Mouse (Mus musculus) ES-E14 (cell line): ENCODE measurements around the gene Cmtm7. TPM values are rescaled to one million over a fixed set of nuclear protein-coding genes. Genes with fewer than 3 reads are reported as not detected.

Source experiments
- DNase-seq: peaks from one replicate; pipeline ENCODE4 v3.0.0-alpha.2; 2013; ENCODE audit warnings: low read depth, low spot score
- H3K27ac ChIP-seq: 2 replicates; pipeline ENCODE4 v1.5.1; 2012; ENCODE audit warnings: low read depth, mild to moderate bottlenecking, low read length, moderate library complexity, mixed read lengths; ENCODE audit not compliant: poor library complexity, insufficient read depth, severe bottlenecking
- H3K36me3 ChIP-seq: 2 replicates; pipeline ENCODE4 v1.6.1; 2012; ENCODE audit warnings: mild to moderate bottlenecking, low read length, moderate library complexity, mixed read lengths; ENCODE audit not compliant: control insufficient read depth, poor library complexity, insufficient read depth, severe bottlenecking
- H3K4me1 ChIP-seq, 2 experiments: fragments of 150-350 bp in 1 of 2; sonication (generic) in 1 of 2; 2 replicates each; pipeline ENCODE4 v1.6.1; 2012; ENCODE audit warnings: low read length in 2 of 2, mild to moderate bottlenecking in 1 of 2, mixed read lengths in 1 of 2; ENCODE audit not compliant: control insufficient read depth in 2 of 2, insufficient read depth in 2 of 2, poor library complexity in 1 of 2
- H3K4me3 ChIP-seq, 2 experiments: fragments of 150-350 bp in 1 of 2; sonication (generic) in 1 of 2; 2 replicates each; pipeline ENCODE4 v1.5.1; 2012; ENCODE audit warnings: low read length in 2 of 2, low read depth in 1 of 2, mild to moderate bottlenecking in 1 of 2, mixed read lengths in 1 of 2; ENCODE audit not compliant: insufficient read depth in 1 of 2, poor library complexity in 1 of 2, severe bottlenecking in 1 of 2
- H3K9ac ChIP-seq: 2 replicates; pipeline ENCODE4 v1.6.1; 2012; ENCODE audit warnings: low read depth, mild to moderate bottlenecking, low read length, mixed read lengths; ENCODE audit not compliant: poor library complexity, insufficient read depth, severe bottlenecking
- H3K9me3 ChIP-seq: fragments of 150-350 bp; sonication (generic); 2 replicates; pipeline ENCODE4 v1.6.1; 2012; ENCODE audit warnings: low read depth, mild to moderate bottlenecking, low read length; ENCODE audit not compliant: control insufficient read depth, insufficient read depth
- CHD2 ChIP-seq: IDR thresholded peaks from 2 replicates; pipeline ENCODE4 v1.6.1; 2014; ENCODE audit warnings: mild to moderate bottlenecking, low read depth, low read length, inconsistent platforms
- HCFC1 ChIP-seq: IDR thresholded peaks from 2 replicates; pipeline ENCODE4 v1.6.1; 2012; ENCODE audit warnings: low read length, inconsistent platforms, borderline replicate concordance; ENCODE audit not compliant: insufficient read depth
- MAFK ChIP-seq: IDR thresholded peaks from 2 replicates; pipeline ENCODE4 v1.6.1; 2014; ENCODE audit warnings: mild to moderate bottlenecking, low read depth, low read length, inconsistent platforms; ENCODE audit not compliant: insufficient read depth
- ZC3H11A ChIP-seq: IDR thresholded peaks from 2 replicates; pipeline ENCODE4 v1.6.1; 2012; ENCODE audit warnings: low read depth, mild to moderate bottlenecking, inconsistent platforms, low read length, borderline replicate concordance
- ZNF384 ChIP-seq: IDR thresholded peaks from 2 replicates; pipeline ENCODE4 v1.6.1; 2012; ENCODE audit warnings: low read depth, low read length, inconsistent platforms
- in situ Hi-C, 2 experiments: fragments of 600-800 bp; cut with MboI; formaldehyde crosslinking; loops; one replicate each; pipeline ENCODE4 v1.15.1; 2025; ENCODE audit warnings: low sequenced_read_pairs in 2 of 2, inconsistent platforms in 1 of 2; ENCODE audit not compliant: unreplicated experiment in 2 of 2
- total RNA-seq: library from RNA; depleted of rRNA; stranded (reverse); fragments of 300-350 nt; gene quantifications from 2 replicates; pipeline ENCODE4 v1.2.3, GENCODE M21; 2012

Gene Cmtm7
- total RNA-seq, 1 experiment = 75.1 TPM

DNA sequence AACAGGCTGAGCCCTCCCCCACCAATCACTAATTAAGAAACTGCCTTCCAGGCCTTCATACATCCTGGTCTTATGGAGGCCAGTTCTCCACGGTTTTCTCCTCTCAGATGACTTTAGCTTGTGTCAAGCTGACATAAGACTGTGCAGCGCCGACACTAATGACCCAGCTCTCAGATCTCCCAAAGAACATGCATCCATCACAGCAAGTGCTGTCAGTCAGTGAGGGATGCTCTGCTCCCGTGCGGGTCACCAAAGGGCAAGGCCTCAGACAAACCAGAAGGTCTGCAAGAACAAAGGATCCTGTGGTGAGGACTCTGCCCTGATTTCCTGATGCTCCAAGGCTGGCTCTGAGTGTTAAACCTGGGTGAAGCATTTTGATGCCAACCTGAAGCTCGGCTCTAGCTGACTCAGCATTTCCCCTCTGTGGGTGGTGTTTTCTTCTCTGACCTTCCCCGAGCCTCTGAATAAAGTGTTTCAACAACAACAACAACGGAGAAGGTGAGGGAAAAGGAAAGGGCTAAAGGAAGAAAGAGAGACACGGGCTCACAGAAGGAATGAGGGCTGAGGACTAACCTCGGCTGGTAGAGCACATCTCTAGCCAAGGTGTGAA lies 17.9 kb upstream of the Cmtm7 start:
- no peak overlapping the region for H3K9ac ChIP-seq
- H3K27ac ChIP-seq = no peak overlapping the region
- no peak for DNase-seq
- no peaks in the 10 kb centered on the region for H3K36me3 ChIP-seq
- in situ Hi-C loops = no loop called here
- H3K9me3 ChIP-seq = no peaks in the 10 kb centered on the region
- H3K4me3 ChIP-seq = no peak overlapping the region
- H3K4me1 ChIP-seq = peaks cover 2 to 4% of the 10 kb centered on the region in 2 experiments; a peak in 2 of 4 replicates
- TF ChIP-seq MAFK (peak; percentile 85), CHD2 (no peak)

DNA sequence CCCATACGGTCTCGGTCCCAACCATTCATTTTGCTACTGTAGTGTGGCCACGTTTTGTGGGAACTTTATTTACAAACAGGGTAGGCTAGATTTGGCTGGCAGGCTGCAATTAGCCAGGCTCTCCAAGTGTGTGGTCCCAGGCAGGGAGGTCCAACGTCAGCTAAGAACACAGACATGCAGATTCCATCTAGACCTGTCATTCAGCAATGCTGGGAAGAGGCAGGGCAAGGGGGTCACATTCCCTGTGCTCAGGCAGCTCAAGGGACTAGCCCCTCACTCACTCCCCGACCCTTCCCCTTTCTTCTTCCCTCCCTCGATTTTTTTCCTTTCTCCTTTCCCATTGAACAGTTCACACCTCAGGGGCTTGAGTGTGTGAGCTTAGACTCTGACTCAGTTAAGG lies 17.2 kb upstream of the Cmtm7 start:
- in situ Hi-C loops = no loop called here
- TF ChIP-seq HCFC1 (no peak), ZC3H11A (no peak), CHD2 (no peak), MAFK (no peak), ZNF384 (no peak)
- DNase-seq = no peak
- no peak overlapping the region for H3K27ac ChIP-seq
- H3K36me3 ChIP-seq = no peaks in the 10 kb centered on the region
- no peak overlapping the region for H3K9ac ChIP-seq
- H3K4me1 ChIP-seq = peaks cover 2 to 4% of the 10 kb centered on the region in 2 experiments; a peak in 2 of 4 replicates
- no peaks in the 10 kb centered on the region for H3K9me3 ChIP-seq
- no peak overlapping the region for H3K4me3 ChIP-seq

DNA sequence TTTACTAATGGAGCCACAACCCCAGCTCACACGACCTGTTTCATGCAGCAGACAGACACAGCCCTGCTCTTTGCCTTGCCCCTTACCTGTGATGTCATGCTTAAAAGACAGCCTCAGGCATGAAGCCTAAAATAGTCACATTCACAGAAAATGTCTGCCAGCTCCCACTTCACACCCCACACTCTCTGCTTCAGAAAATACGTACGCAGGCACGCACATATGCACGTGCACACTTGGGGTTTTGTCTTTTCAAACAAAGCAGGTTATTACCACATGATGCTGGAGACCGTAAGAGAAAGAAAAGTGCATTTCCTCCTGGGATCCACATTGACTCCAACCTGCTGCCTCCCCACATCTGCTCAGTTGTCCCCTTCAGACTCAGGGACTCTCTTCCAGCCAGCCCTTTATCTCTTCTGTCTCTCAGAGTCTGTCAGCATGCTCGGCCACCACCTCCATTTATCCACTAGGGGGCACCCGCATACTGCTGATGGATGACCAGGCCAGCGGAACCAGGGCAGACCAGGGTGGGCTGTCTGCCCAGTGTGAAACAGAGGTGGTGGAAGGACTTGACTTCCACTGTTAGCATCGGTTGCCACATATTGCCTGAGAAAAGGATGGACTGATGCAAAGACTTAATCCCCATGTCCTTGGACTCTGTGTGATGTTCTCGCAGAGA lies 15.8 kb upstream of the Cmtm7 start:
- no peaks in the 10 kb centered on the region for H3K36me3 ChIP-seq
- TF ChIP-seq CHD2 = no peak
- TF ChIP-seq ZC3H11A = peak; percentile 77
- in situ Hi-C loops = no loop called here
- H3K9me3 ChIP-seq = no peaks in the 10 kb centered on the region
- no peak overlapping the region for H3K4me3 ChIP-seq
- no peak overlapping the region for H3K9ac ChIP-seq
- H3K27ac ChIP-seq = no peak overlapping the region
- H3K4me1 ChIP-seq = peaks cover 2 to 4% of the 10 kb centered on the region in 2 experiments; a peak in 2 of 4 replicates
- peak; percentile 63 for DNase-seq

DNA sequence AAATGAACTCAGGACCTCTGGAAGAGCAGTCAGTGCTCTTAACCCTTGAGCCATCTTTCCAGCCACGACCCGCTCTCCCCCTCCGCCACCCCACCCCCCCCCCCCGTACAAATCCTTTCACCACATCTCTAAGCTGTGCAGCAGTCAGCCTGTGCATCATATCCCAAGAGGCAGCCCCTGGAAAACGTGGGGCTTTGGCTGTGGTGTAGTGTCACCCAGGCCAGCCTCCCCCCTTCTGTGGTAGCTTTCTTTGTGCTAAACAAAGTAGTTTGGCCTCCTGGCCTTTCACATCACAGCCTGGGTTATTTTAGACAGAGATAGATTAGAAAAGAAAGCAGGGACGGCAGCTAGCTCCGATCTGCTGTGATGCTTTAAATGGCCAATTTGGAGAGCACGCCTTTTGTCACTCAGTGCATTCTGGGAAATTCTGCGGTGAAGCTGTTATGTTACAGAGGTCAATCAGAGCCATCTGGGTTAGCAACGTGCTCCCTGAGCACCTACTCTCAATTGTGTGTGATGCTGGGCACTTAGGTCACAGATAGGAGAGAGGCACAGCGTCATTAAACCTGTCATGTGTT lies 14.9 kb upstream of the Cmtm7 start:
- Histone ChIP-seq H3K4me1 (peaks cover 2 to 8% of the 10 kb centered on the region in 2 experiments; a peak in 2 of 4 replicates), H3K9me3 (no peaks in the 10 kb centered on the region), H3K27ac (no peak overlapping the region), H3K9ac (no peak overlapping the region), H3K36me3 (no peaks in the 10 kb centered on the region), H3K4me3 (no peak overlapping the region)
- in situ Hi-C loops = no loop called here
- DNase-seq = no peak
- TF ChIP-seq ZNF384 = no peak

DNA sequence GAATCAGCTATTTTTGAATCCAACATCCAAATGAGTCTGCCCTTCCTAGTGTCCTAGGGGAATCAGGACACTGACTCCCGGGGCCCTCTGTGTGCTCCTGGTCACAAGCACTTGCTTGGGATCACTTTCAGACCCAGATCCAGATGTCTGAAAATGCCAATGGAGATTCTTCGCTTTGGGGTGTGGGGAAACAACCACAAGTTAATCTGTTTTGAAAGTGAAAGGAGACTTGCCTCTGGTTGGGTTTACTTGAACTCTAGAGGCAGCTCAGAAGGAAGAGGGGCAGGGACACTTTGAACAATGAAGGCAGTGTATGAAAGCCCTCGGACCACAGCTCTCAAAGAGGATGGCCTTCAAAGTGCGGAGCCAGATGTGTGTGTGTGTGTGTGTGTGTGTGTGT lies 12.8 kb upstream of the Cmtm7 start:
- TF ChIP-seq HCFC1 (no peak), ZNF384 (peak; percentile 71)
- H3K36me3 ChIP-seq = no peaks in the 10 kb centered on the region
- in situ Hi-C loops = no loop called here
- no peaks in the 10 kb centered on the region for H3K9me3 ChIP-seq
- DNase-seq = no peak
- no peak overlapping the region for H3K9ac ChIP-seq
- peaks cover 0 to 8% of the 10 kb centered on the region in 2 experiments; a peak in 1 of 4 replicates for H3K4me1 ChIP-seq
- no peak overlapping the region for H3K4me3 ChIP-seq
- H3K27ac ChIP-seq = no peak overlapping the region
